Mouse (Mus musculus): ENCODE data around the gene Ugt2b1. TPM values are rescaled to one million over a fixed set of nuclear protein-coding genes. Genes with fewer than 3 reads are reported as not detected.

Ugt2b1 gene
- polyA plus RNA-seq, 1 experiment from 2014 or later = not detected

DNA sequence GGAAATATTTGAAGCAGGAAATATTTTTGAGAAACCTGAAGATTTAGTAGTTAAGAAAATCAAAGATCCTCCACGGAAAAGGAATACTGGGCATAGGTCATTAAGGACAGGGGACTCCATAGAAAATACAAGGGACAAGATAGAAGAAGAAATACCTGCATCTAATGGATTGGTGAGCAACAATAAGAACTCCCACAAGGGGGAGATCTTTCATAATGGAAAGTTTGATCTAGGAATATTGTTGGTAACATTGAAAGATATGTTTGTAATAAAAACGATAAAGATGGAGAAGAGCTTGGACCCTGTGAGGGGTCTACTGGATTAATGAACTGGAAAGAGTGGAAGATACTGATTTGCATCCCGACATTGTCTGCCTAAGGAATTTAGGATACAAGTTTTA, 39.7 kb downstream of the Ugt2b1 start:
- Histone ChIP-seq H3K36me3 (no peaks in the 10 kb centered on the region), H3K9me3 (peaks cover 9% of the 10 kb centered on the region; the same call in 1 of the 2 replicates), H3K4me1 (replicated peaks) (no peaks in the 10 kb centered on the region), H3K27me3 (ENCODE audit: insufficient read depth, poor library complexity, severe bottlenecking) (no peaks in the 10 kb centered on the region), H3K27ac (no peak overlapping the region), H3K4me3 (no peak overlapping the region)
- WGBS = 52% methylated on average over 3 of the region's 3 CpGs
- no peak for DNase-seq (ENCODE audit: low spot score)

DNA sequence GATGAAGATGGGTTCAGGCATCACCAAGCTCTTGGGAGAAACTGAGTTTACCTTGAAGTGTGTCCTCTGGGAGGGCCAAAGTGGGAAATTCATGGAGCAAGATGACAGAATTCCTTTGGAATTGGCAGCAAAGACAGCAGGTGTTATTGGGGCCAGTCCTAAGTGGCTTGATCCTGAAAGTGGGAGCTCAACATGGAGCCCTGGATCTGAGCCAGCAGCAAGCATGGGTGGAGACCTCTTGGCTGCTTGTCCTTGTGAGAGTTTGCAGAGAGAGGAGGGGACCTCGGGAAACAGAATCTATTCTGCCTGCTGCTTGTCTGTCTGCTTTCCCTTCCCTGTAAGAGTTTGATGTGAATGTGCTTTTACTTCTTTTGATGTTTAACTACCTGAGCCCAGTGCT, 54.5 kb downstream of the Ugt2b1 start:
- WGBS = 46% methylated on average over 1 of the region's 1 CpGs
- Histone ChIP-seq H3K4me1 (replicated peaks) (no peaks in the 10 kb centered on the region), H3K27me3 (ENCODE audit: insufficient read depth, poor library complexity, severe bottlenecking) (no peaks in the 10 kb centered on the region)

More for the DNA sequence above, 54.5 kb downstream of the Ugt2b1 start:
- Histone ChIP-seq H3K4me3 (no peak overlapping the region), H3K9me3 (no peaks in the 10 kb centered on the region), H3K27ac (no peak overlapping the region), H3K36me3 (no peaks in the 10 kb centered on the region)
- DNase-seq (ENCODE audit: low spot score) = no peak

Other genes starting within 250 kb of the Ugt2b1 start
- not detected in 2 replicates for gene Tmprss11e, start 180.7 kb downstream of the Ugt2b1 start, polyA plus RNA-seq (2016; fragmentation: Nextera tagmentation; extraction: Ambion mirVana)
- 26.8 and 41.0 TPM in 2 replicates for gene Ythdc1, start 122.3 kb downstream of the Ugt2b1 start, polyA plus RNA-seq (2016; fragmentation: Nextera tagmentation; extraction: Ambion mirVana)
- gene Ugt2b34, start 19.6 kb downstream of the Ugt2b1 start, polyA plus RNA-seq (2016; fragmentation: Nextera tagmentation; extraction: Ambion mirVana) = not detected in 2 replicates
- not detected in 2 replicates for gene Ugt2b35, start 74.3 kb upstream of the Ugt2b1 start, polyA plus RNA-seq (2016; fragmentation: Nextera tagmentation; extraction: Ambion mirVana)
- not detected in 2 replicates for gene Ugt2b36, start 166.0 kb upstream of the Ugt2b1 start, polyA plus RNA-seq (2016; fragmentation: Nextera tagmentation; extraction: Ambion mirVana)
- 0.08 TPM in 1 of 2 replicates, not detected in the other for gene Ugt2b5, start 213.8 kb upstream of the Ugt2b1 start, polyA plus RNA-seq (2016; fragmentation: Nextera tagmentation; extraction: Ambion mirVana)